In the genomic region with DNA sequence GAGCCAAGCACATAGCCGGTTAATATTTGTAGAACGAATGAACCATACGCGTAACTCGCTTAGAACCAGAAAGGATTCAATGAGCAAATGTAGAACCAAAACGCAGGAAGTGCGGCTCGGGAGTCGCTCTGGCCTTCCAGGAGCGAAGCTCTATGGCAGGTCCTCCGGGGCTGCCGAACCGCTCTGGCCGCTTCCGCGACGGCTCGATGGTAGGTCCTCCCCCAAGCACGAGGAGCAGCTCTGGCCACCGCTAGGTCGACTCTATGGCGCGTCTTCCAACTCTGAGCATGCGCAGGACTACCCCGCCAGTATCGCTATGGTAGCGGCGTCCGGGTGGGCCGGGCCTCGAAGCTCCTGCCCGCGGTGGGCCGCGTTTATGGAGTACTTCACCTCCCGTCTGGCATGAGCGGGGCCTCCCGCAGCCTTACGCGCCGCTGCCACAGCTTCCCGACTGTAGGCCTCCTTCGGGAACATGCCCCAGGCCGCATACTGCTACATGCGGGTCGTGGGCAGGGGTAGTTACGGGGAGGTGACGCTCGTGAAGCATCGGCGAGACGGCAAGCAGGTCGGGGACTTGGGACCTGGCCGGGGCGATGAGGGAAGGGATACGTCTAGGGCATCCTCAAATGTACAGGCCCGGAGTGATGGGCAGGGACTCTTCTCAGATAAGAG, we compare ENCODE assay signal across 1 mouse cellular context.
A peak's percentile ranks its signal among the peaks of the same experiment; 100 is the strongest.
TF ChIP-seq lines count a peak whose summit lies in the region.

A gene (plus strand): TSS at position 224 of the 672 bp plus-strand sequence.

TF ChIP-seq in CH12.LX, 34 proteins besides CTCF, POLR2A, EP300 and RAD21 (continued from another document):
- TF ChIP-seq ZC3H11A (IDR thresholded peaks at IDR 0.05; ENCODE audit: low read depth, low read length) (no peak), ELF1 (IDR thresholded peaks at IDR 0.05; ENCODE audit: low read depth, low read length) (peak; percentile 94), KAT2A (IDR thresholded peaks at IDR 0.05; ENCODE audit: insufficient replicate concordance, low read length) (peak; percentile 79; the same call in 1 of the 2 replicates), CHD1 (IDR thresholded peaks at IDR 0.05; ENCODE audit: low read depth, low read length) (no peak), TCF12 (IDR thresholded peaks at IDR 0.05; ENCODE audit: low read depth, low read length) (peak; percentile 91), MYC (IDR thresholded peaks at IDR 0.05; ENCODE audit: low read depth, low read length) (peak; percentile 93), NELFE (IDR thresholded peaks at IDR 0.05; ENCODE audit: low read depth, low read length) (peak; percentile 75), MAX (IDR thresholded peaks at IDR 0.05; ENCODE audit: low read length) (peak; percentile 94), RCOR1 (conservative IDR thresholded peaks at IDR 0.05; ENCODE audit: low read depth, low read length) (0 out of 2 replicates have a peak, but pooled peaks have one; percentile 42), TBP (conservative IDR thresholded peaks at IDR 0.05; ENCODE audit: low read depth, low read length) (peak; percentile 91), IRF4 (IDR thresholded peaks at IDR 0.05; ENCODE audit: low read depth, low read length) (peak; percentile 75), SMC3 (IDR thresholded peaks at IDR 0.05; ENCODE audit: low read depth, low read length) (no peak), JUN (IDR thresholded peaks at IDR 0.05; ENCODE audit: insufficient read depth, low read depth, low read length) (no peak), JUND (conservative IDR thresholded peaks at IDR 0.05; ENCODE audit: low read depth, low read length) (no peak), MAZ (IDR thresholded peaks at IDR 0.05; ENCODE audit: low read depth, low read length) (peak; percentile 65; the same call in 1 of the 2 replicates), MXI1 (IDR thresholded peaks at IDR 0.05; ENCODE audit: low read depth, low read length) (peak; percentile 94), ZKSCAN1 (IDR thresholded peaks at IDR 0.05; ENCODE audit: borderline replicate concordance, low read depth, low read length) (no peak), USF2 (conservative IDR thresholded peaks at IDR 0.05; ENCODE audit: low read depth, low read length) (no peak), POLR2AphosphoS2 (IDR thresholded peaks at IDR 0.05; ENCODE audit: low read depth, low read length) (peak; percentile 94; the same call in 1 of the 2 replicates), PAX5 (IDR thresholded peaks at IDR 0.05; ENCODE audit: low read length) (no peak)
